Mouse (Mus musculus) ES-E14 (cell line): ENCODE results near the gene Galr3.

ENCODE experiments used
- CHD2 ChIP-seq: IDR thresholded peaks from 2 replicates; pipeline ENCODE4 v1.6.1; 2014; ENCODE audit warnings: mild to moderate bottlenecking, low read depth, low read length, inconsistent platforms
- HCFC1 ChIP-seq: IDR thresholded peaks from 2 replicates; pipeline ENCODE4 v1.6.1; 2012; ENCODE audit warnings: low read length, inconsistent platforms, borderline replicate concordance; ENCODE audit not compliant: insufficient read depth
- MAFK ChIP-seq: IDR thresholded peaks from 2 replicates; pipeline ENCODE4 v1.6.1; 2014; ENCODE audit warnings: mild to moderate bottlenecking, low read depth, low read length, inconsistent platforms; ENCODE audit not compliant: insufficient read depth
- ZNF384 ChIP-seq: IDR thresholded peaks from 2 replicates; pipeline ENCODE4 v1.6.1; 2012; ENCODE audit warnings: low read depth, low read length, inconsistent platforms

GRCm38 (mm10) chr15:79011550-79011949, 30.1 kb upstream of the Galr3 start:
- TF ChIP-seq ZNF384 (no peak), HCFC1 (no peak), CHD2 (no peak), MAFK (no peak)
